Mouse (Mus musculus) Patski (cell line): Measurements from ENCODE around the gene Tlk1. TPM values are rescaled to one million over a fixed set of nuclear protein-coding genes. Genes with fewer than 3 reads are reported as not detected.

ENCODE experiments used
- ATAC-seq: fragments of 100-300 bp; one replicate; pipeline ENCODE4 v1.8.0; 2021
- CTCF ChIA-PET: fragments of 350-600 bp; sonication (Branson Sonifier 250); formaldehyde crosslinking; loops from one replicate; lab custom pipeline; 2022; ENCODE audit warnings: inconsistent platforms; lab: Charles Lee
- POLR2A ChIA-PET: fragments of 350-600 bp; sonication (Branson Sonifier 250); formaldehyde crosslinking; loops from one replicate; lab custom pipeline; 2022; ENCODE audit warnings: antibody characterized with exemption, inconsistent platforms; lab: Charles Lee
- DNase-seq: peaks from one replicate; pipeline ENCODE4 v3.0.0-alpha.2; 2011; ENCODE audit warnings: low read depth, low spot score
- H3K27me3 ChIP-seq: fragments of 371-371 bp; one replicate; pipeline ENCODE4 v1.5.1; 2021
- CTCF ChIP-seq: fragments of 100-300 bp; IDR thresholded peaks from one replicate; pipeline ENCODE4 v1.5.1; 2021
- in situ Hi-C: fragments of 300-500 bp; cut with MboI; formaldehyde crosslinking; loops from 3 replicates; pipeline ENCODE4 v1.11.1; 2018; ENCODE audit warnings: low pct_unique_long_range_greater_than_20kb, mixed read lengths
- polyA plus RNA-seq: library from polyadenylated mRNA; unstranded; gene quantifications from one replicate; pipeline ENCODE4 v1.2.3, GENCODE M21; 2021

The Tlk1 gene
- polyA plus RNA-seq, 1 experiment from 2014 or later = 65.1 TPM

DNA sequence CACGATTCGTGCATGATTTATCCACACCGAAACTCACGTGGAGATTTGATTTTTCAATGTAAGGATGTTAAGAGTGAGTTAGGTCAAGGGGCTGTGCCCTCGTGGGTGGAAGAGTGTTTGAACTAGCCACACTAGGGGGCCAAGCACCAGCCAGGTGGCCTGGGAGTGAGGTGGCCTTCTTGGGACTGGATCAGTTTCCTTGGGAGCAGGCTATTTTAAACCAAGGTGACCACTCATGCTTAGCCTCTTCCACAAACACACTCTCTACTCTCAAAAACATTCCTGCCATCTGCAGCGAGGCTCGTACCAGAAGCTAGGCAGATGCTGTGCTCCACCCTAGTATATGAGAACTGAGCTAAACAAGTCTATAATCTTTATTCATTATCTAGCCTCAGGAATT, 27.8 kb upstream of the Tlk1 start:
- no peak for DNase-seq
- in situ Hi-C loops = no loop called here
- H3K27me3 ChIP-seq = no peaks in the 10 kb centered on the region
- no peak for TF ChIP-seq CTCF
- POLR2A ChIA-PET = no interaction called here
- CTCF ChIA-PET = no interaction called here
- no peak for ATAC-seq

DNA sequence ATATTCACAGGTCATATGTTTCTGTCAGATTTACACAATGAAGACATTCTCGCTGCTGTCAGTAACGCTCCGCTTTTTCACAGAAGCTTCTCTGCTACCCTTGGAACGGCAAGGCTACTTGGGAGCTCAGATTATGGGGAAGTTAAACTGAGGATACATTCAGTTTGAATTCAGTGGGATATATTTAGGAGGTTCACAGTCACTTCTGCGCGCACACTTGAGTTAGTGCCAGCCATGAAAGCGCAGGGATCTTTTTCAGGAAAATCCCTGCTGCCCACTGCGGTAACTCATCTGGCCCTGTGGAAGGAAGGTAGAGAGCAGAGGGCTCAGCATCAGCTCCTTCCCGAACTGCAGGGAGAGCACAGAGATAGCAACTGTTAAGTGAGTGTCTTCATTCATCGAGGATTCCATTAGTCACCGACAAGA, 27.3 kb upstream of the Tlk1 start:
- in situ Hi-C loops = no loop called here

DNA sequence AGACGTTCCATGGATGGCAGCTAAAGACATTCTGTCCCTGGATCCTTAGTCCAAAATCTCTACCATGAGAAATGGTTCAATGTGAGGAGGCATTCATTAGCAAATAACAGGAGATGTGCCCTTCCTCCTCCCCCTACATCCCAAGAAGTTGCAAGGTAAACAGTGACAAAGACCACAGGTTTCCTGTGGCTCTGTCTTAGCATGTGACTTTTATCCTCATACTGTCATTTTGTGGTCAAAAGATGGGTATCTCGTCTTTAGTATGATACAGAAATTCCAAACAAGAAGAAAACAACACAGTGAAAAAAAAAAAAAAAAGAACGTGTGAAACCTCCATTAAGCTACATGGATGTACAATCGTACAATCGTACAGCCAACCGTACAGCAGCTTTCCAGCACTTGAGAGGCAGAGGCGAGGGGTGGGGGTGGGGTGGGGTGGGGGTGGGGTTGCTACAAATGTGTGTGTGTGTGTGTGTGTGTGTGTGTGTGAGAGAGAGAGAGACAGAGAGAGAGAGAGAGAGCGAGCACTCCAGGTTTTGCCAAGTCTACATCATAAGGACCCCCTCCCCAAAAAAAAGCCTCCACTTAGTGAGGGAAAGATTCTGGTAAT, 26.8 kb upstream of the Tlk1 start:
- TF ChIP-seq CTCF = no peak
- DNase-seq (no peak), ATAC-seq (no peak)
- in situ Hi-C loops = no loop called here
- H3K27me3 ChIP-seq = no peaks in the 10 kb centered on the region
- ChIA-PET CTCF (interaction anchor here (1.3 to 2.1 kb wide), 2 partner anchors 11 to 22 kb away, joined by 3 to 7 read pairs; no protein-coding TSS in a partner anchor), POLR2A (no interaction called here)

More for the DNA sequence above, 27.3 kb upstream of the Tlk1 start:
- no peaks in the 10 kb centered on the region for H3K27me3 ChIP-seq
- ChIA-PET POLR2A (no interaction called here), CTCF (interaction anchor here (2.1 kb wide), 1 partner anchor 12 kb away, joined by 7 read pairs; no protein-coding TSS in a partner anchor)
- DNase-seq (no peak), ATAC-seq (no peak)
- no peak for TF ChIP-seq CTCF

DNA sequence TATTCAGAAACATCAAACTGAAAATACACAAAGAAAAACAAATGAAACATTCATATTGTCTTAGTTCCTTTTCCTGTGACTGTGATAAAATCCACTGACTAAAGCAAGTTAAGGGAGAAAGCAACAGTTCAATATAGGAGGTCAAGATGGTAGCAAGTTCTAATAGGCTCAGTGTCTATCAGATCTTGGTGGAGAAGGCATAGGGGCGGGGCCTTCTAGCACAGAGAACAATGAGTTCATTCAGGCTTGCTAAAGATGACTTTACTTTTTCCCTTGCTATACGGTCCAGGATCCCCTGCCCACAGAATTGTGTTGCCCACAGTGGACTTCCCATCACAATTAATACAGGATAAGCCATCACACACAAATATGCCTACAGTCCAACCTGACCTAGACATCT, 20.3 kb upstream of the Tlk1 start:
- POLR2A ChIA-PET = interaction anchor here (1.3 kb wide), 1 partner anchor 18 kb away, joined by 3 read pairs; no protein-coding TSS in a partner anchor
- TF ChIP-seq CTCF = no peak
- H3K27me3 ChIP-seq = no peaks in the 10 kb centered on the region
- ATAC-seq (no peak), DNase-seq (no peak)
- CTCF ChIA-PET = no interaction called here
- in situ Hi-C loops = no loop called here

DNA sequence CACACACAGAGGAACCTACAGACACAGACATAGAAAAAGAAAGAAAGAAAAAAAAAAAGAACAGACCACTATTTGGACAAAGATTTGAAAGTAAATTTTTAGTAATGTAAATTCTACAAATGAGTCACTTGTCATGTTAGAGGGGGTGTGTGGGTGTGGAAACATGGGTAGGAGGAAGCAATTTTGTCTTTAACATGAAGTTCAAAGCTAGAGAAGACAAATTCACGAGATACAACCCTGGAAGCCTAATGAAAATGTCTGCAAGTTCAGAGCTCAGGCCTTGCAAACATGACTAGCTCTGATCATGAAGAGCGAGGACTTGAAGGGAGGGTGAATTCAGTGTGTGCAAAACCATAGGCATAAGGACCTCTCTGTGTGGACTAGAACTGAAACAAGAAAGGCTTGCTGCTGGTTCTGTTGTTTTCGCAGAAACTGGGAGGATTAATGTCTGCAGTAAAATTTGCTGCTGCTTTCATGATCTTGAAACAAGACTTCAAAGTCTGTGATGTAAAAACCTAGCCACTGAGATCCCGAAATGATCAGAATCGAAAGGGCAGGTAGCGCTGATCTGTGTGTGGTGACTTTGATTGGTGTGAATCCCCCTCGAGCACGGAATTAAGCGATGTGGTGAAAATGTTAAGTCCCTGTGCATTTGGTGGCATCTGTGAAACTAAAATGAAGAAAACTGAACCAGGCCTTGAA, 19.3 kb upstream of the Tlk1 start:
- no peak for DNase-seq
- H3K27me3 ChIP-seq = no peaks in the 10 kb centered on the region
- ChIA-PET CTCF (no interaction called here), POLR2A (interaction anchor here (1.3 kb wide), 1 partner anchor 17 kb away, joined by 3 read pairs; no protein-coding TSS in a partner anchor)
- no peak for TF ChIP-seq CTCF
- in situ Hi-C loops = no loop called here
- no peak for ATAC-seq

DNA sequence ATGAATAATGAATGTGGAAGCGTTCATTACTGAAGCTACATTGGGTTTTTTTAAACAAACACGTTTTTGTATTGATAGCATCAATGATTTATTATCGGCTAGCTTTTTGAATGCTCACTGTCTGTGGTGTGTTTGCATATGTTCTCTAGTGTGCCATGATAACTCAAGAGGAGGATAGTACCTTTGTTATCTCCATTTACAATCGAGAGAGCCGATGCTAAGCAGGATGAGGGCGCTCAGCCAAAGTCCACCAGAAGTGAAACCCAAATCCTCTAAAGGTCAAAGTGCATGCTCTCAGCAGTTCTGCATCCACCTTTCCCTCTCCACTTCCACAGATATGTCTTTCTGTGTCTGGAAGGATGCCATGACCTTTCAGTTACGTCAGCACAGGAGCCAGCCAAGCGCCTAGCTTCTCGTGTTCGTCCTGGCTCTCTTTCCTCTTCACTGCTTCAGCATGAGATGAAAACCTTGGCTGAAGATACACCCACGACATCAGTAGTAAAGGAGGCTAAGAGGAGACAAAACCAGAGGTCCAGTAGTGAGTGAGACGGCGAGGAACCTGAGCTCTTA, 16.6 kb upstream of the Tlk1 start:
- POLR2A ChIA-PET = no interaction called here
- in situ Hi-C loops = no loop called here
- TF ChIP-seq CTCF = no peak
- ATAC-seq = no peak
- CTCF ChIA-PET = interaction anchor here (0.7 to 2.6 kb wide), 3 partner anchors 10 to 85 kb away, joined by 3 to 7 read pairs (median 3); no protein-coding TSS in a partner anchor
- DNase-seq = no peak
- no peaks in the 10 kb centered on the region for H3K27me3 ChIP-seq

DNA sequence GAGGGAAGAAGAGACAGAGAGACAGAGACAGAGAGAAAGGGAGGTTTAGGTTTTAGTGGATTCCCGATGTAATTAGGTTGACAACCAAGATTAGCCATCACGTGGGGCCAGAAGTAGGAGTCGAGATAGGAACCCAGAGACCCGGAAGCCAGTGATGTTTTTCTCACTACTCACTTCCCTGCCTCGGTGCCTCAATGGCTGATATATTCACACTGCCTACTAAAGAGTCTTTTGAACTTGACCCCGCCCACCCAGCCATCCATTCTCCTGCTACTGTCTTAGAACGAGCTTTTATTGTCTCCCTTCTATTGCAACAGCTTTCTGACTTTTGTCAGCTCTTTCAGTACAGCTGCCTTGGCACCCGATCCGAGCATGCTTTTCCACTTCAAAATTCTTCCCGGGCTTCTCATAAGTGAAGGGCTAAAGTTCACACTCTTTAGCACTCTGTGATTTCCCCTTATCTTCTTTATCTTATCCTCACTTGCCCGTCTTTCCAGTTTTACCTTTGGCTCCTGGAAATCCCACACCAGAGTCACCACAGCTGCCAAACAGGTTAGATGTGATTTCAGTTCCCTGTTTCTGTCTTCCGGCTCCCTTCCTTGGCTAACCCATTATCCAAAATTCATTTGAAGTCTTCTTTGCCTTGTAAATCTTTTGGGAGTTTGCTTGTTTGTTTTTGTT, 13.1 kb upstream of the Tlk1 start:
- POLR2A ChIA-PET = no interaction called here
- no peaks in the 10 kb centered on the region for H3K27me3 ChIP-seq
- DNase-seq (no peak), ATAC-seq (no peak)
- TF ChIP-seq CTCF = no peak
- CTCF ChIA-PET = no interaction called here
- in situ Hi-C loops = loop anchor here (10.0 kb wide), 1 partner anchor 196 kb away; no protein-coding TSS in a partner anchor

DNA sequence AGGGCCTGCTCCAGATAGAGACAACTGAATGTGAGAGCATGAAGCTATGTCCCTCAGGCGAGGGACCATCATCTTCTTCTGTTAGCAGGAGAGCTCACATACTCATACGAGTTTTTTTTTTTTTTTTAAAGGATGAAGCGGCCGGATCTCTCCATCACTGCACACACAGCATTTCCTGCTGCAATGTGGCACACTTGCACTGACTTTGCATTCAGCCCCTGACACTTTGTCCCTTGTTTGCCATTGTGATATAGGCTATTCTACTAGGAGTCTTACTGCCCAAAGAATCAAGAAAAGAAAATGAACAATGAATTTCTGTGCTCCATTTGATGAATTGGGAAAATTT, 10.8 kb upstream of the Tlk1 start:
- ATAC-seq (no peak), DNase-seq (no peak)
- no peak for TF ChIP-seq CTCF
- POLR2A ChIA-PET = no interaction called here
- CTCF ChIA-PET = no interaction called here
- no peaks in the 10 kb centered on the region for H3K27me3 ChIP-seq
- in situ Hi-C loops = loop anchor here (10.0 kb wide), 1 partner anchor 199 kb away; no protein-coding TSS in a partner anchor

DNA sequence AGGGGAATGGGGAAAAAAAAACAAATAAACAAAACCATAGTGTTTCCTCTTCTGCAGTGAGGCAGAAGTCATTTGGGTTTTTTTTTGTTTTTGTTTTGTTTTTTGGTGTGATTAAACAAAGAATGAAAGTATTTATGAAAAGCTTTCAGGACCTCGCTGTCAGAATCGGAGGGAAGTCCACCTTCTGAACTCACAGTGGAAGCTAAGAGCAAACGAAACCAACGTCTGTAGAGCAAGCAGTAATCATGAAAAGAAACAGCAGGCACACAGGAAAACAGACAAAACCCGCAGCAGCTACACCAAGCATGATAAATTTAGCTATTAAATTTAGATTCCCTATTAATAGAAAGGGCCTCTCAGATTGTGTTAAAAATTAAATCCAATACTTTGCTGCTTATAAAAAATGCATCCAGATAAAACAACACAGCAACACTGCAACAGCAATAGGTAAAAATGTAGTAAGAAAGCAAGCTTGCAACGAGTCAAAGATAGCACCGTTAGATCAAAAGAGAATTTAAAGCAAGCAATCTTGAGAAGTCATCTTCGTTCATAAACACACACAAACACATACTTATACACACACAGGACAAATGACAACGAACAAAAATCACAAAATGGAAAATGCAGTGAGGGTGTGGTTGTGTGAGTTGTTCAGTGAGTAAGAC, 10.2 kb upstream of the Tlk1 start:
- ChIA-PET CTCF (interaction anchor here (0.6 kb wide), 1 partner anchor 67 kb away, joined by 3 read pairs; no protein-coding TSS in a partner anchor), POLR2A (no interaction called here)
- DNase-seq (no peak), ATAC-seq (no peak)
- TF ChIP-seq CTCF = no peak
- in situ Hi-C loops = loop anchor here (10.0 kb wide), 1 partner anchor 199 kb away; no protein-coding TSS in a partner anchor
- no peaks in the 10 kb centered on the region for H3K27me3 ChIP-seq

DNA sequence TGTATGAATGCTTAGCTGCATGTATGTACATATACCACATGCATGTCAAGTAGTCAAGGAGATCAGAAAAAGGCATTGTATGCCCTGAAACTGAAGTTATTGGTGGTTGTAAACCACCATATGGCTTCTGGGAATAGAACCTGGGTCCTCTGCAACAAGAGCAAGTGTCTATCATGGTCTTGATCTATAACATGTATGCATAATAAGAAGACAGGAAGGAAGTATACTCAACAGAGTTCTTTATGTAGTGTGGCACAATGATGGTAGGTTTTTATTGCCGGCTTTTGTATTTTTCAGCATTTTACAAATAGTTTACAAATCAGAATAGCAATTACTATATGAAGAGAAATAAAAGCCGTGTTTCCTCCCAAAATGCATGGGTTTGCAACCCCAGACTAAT, 9.7 kb upstream of the Tlk1 start:
- ATAC-seq (no peak), DNase-seq (no peak)
- POLR2A ChIA-PET = no interaction called here
- no peak for TF ChIP-seq CTCF
- H3K27me3 ChIP-seq = no peaks in the 10 kb centered on the region
- CTCF ChIA-PET = no interaction called here
- in situ Hi-C loops = loop anchor here (10.0 kb wide), 1 partner anchor 200 kb away; no protein-coding TSS in a partner anchor
